In genomic region chr9:118488896-118489578, GRCm38 (mm10) we compare ENCODE assay signal across 8 mouse cellular contexts. TPM values are rescaled to one million over a fixed set of nuclear protein-coding genes. Genes with fewer than 3 reads are reported as not detected.
DNase-seq lines count a peak whose midpoint lies in the region; ATAC-seq and TF ChIP-seq lines count a peak whose summit lies in the region.

No protein-coding gene starts in this region.

- no peaks in the 10 kb centered on the region for H3K36me3 ChIP-seq in heart, embryonic 12.5 days
- no peaks in the 10 kb centered on the region for H3K36me3 ChIP-seq in CH12.LX (replicated peaks in 1 of 2; ENCODE audit: control insufficient read depth in 1 of 2, insufficient read depth in 1 of 2, low read length in 1 of 2)
- H3K36me3 ChIP-seq in forebrain, embryonic 14.5 days (ENCODE audit: control insufficient read depth, insufficient read depth, low read length), result no peaks in the 10 kb centered on the region
- no peaks in the 10 kb centered on the region for H3K36me3 ChIP-seq in liver, embryonic 16.5 days (ENCODE audit: control insufficient read depth, insufficient read depth)

- H3K27ac ChIP-seq in heart, embryonic 12.5 days (ENCODE audit: poor library complexity, severe bottlenecking), result no peak overlapping the region
- no peak overlapping the region for H3K27ac ChIP-seq in CH12.LX (ENCODE audit: insufficient read depth, low read depth)
- H3K27ac ChIP-seq in forebrain, embryonic 14.5 days (ENCODE audit: low read depth, low read length), result no peak overlapping the region
- H3K27ac ChIP-seq in liver, embryonic 16.5 days (ENCODE audit: low read length), result no peak overlapping the region

- no peak for TF ChIP-seq CTCF in CH12.LX (conservative IDR thresholded peaks at IDR 0.05 in 1 of 2, IDR thresholded peaks at IDR 0.05 in 1 of 2; ENCODE audit: low read depth in 2 of 2, low read length in 2 of 2)

- H3K4me3 ChIP-seq in heart, embryonic 12.5 days, result peak overlapping the region; percentile 53
- H3K4me3 ChIP-seq in CH12.LX (replicated peaks in 1 of 3; ENCODE audit: low read depth in 2 of 3, low read length in 2 of 3, poor library complexity in 1 of 3), result peak overlapping the region in 1 of 3 experiments; percentile 30
- peak overlapping the region; percentile 21 for H3K4me3 ChIP-seq in forebrain, embryonic 14.5 days (ENCODE audit: low read depth, low read length)
- H3K4me3 ChIP-seq in liver, embryonic 16.5 days (ENCODE audit: low read depth, low read length), result peak overlapping the region; percentile 44

- TF ChIP-seq EP300 in CH12.LX (IDR thresholded peaks at IDR 0.05; ENCODE audit: low read length), result no peak

- peak; percentile 45 for ATAC-seq in heart, embryonic 12.5 days (ENCODE audit: insufficient number of reproducible peaks, low FRiP score)
- 0 out of 2 replicates have a peak, but pooled peaks have one; percentile 29 for ATAC-seq in forebrain, embryonic 14.5 days
- no peak for ATAC-seq in liver, embryonic 16.5 days (ENCODE audit: low read depth)
- no peak for ATAC-seq in frontal cortex, adult (ENCODE audit: low TSS enrichment)

- in situ Hi-C loops in CH12.LX (cut with MboI; ENCODE audit: low pct_ligation_motif_present, low pct_unique_long_range_greater_than_20kb, low sequenced_read_pairs), result loop anchor here (25.0 kb wide), 1 partner anchor 427 kb away; no protein-coding TSS in a partner anchor

- peak overlapping the region; percentile 17; the same call in 1 of the 2 replicates for H3K9ac ChIP-seq in heart, embryonic 12.5 days
- no peak overlapping the region for H3K9ac ChIP-seq in CH12.LX (ENCODE audit: insufficient read depth, low read depth)
- H3K9ac ChIP-seq in forebrain, embryonic 14.5 days (ENCODE audit: low read length), result no peak overlapping the region
- H3K9ac ChIP-seq in liver, embryonic 16.5 days (ENCODE audit: low read depth, low read length), result no peak overlapping the region

- dilution Hi-C loops in CH12.LX (cut with MboI; ENCODE audit: extremely low pct_ligation_motif_present, extremely low pct_unique_long_range_greater_than_20kb, low sequenced_read_pairs), result no loop called here

- no peak for TF ChIP-seq POLR2A in CH12.LX (IDR thresholded peaks at IDR 0.05; ENCODE audit: low read depth, low read length)

- DNase-seq in heart, postnatal 14 days, result no peak
- DNase-seq in CH12.LX (ENCODE audit: extremely low read depth), result no peak
- peak; percentile 43 for DNase-seq in forebrain, embryonic 14.5 days (ENCODE audit: low spot score)
- DNase-seq in adrenal gland, adult 8-10 months, result no peak
- DNase-seq in right cerebral cortex, adult 18-20 months, result no peak

- peaks cover 39% of the 10 kb centered on the region for H3K27me3 ChIP-seq in heart, embryonic 12.5 days (replicated peaks)
- no peaks in the 10 kb centered on the region for H3K27me3 ChIP-seq in CH12.LX (replicated peaks)
- H3K27me3 ChIP-seq in forebrain, embryonic 14.5 days (replicated peaks; ENCODE audit: control insufficient read depth, insufficient read depth, low read length), result peaks cover 48% of the 10 kb centered on the region
- H3K27me3 ChIP-seq in liver, embryonic 16.5 days (ENCODE audit: control insufficient read depth, insufficient read depth, low read depth, low read length), result peaks cover 66% of the 10 kb centered on the region

- H3K4me2 ChIP-seq in heart, embryonic 12.5 days, result peak overlapping the region; percentile 89
- peak overlapping the region; percentile 85; the same call in 1 of the 2 replicates for H3K4me2 ChIP-seq in CH12.LX (ENCODE audit: insufficient read depth, low read depth, poor library complexity, severe bottlenecking)
- peak overlapping the region; percentile 58 for H3K4me2 ChIP-seq in forebrain, embryonic 14.5 days (ENCODE audit: low read length)
- peak overlapping the region; percentile 56 for H3K4me2 ChIP-seq in liver, embryonic 16.5 days (ENCODE audit: low read depth, low read length)

- peaks cover 13% of the 10 kb centered on the region for H3K4me1 ChIP-seq in heart, embryonic 12.5 days (replicated peaks)
- H3K4me1 ChIP-seq in CH12.LX (ENCODE audit: control insufficient read depth in 1 of 2, insufficient read depth in 2 of 2), result peaks cover 0 to 3% of the 10 kb centered on the region in 2 experiments; a peak in 2 of 4 replicates
- peaks cover 18% of the 10 kb centered on the region; the same call in 1 of the 2 replicates for H3K4me1 ChIP-seq in forebrain, embryonic 14.5 days (ENCODE audit: control insufficient read depth, insufficient read depth, low read length)
- no peaks in the 10 kb centered on the region; the same call in 1 of the 2 replicates for H3K4me1 ChIP-seq in liver, embryonic 16.5 days (ENCODE audit: control insufficient read depth, low read depth, low read length)

- intact Hi-C loops in heart, postnatal 14 days (cut with DNase I), result loop anchor here (1.0 to 5.0 kb wide), 3 partner anchors 337 to 436 kb away; partner anchors contain the start of gene Cmc1

- under 1% methylated on average over 20 of the region's 20 CpGs for WGBS in heart, embryonic 12.5 days
- WGBS in forebrain, embryonic 14.5 days, result 3% methylated on average over 20 of the region's 20 CpGs
- WGBS in liver, embryonic 16.5 days (ENCODE audit: insufficient replicate concordance), result under 1% methylated on average over 20 of the region's 20 CpGs

- no peak for TF ChIP-seq RAD21 in CH12.LX (IDR thresholded peaks at IDR 0.05; ENCODE audit: low read depth, low read length)

- peaks cover under 1% of the 10 kb centered on the region; the same call in 1 of the 2 replicates for H3K9me3 ChIP-seq in heart, embryonic 12.5 days (replicated peaks)
- H3K9me3 ChIP-seq in CH12.LX (replicated peaks; ENCODE audit: low read length), result peaks cover under 1% of the 10 kb centered on the region
- H3K9me3 ChIP-seq in forebrain, embryonic 14.5 days (replicated peaks; ENCODE audit: control insufficient read depth, low read length), result no peaks in the 10 kb centered on the region
- no peaks in the 10 kb centered on the region for H3K9me3 ChIP-seq in liver, embryonic 16.5 days (replicated peaks; ENCODE audit: control insufficient read depth, low read length)

- H3K79me2 ChIP-seq in CH12.LX (replicated peaks; ENCODE audit: control insufficient read depth, extremely low read depth, insufficient read depth, poor library complexity, severe bottlenecking), result no peaks in the 10 kb centered on the region

TF ChIP-seq in CH12.LX, 34 proteins besides CTCF, POLR2A, EP300 and RAD21:
- no peak for TF ChIP-seq GABPA (IDR thresholded peaks at IDR 0.05; ENCODE audit: insufficient replicate concordance, low read depth, low read length)
- peak; percentile 72 for TF ChIP-seq ZNF384 (IDR thresholded peaks at IDR 0.05; ENCODE audit: low read depth, low read length)

RNA-seq across cellular contexts. Expression of gene Eomes, which starts 11.0 kb away (rescaled TPM):
- polyA plus RNA-seq in heart, embryonic 12.5 days (2016; fragmentation: Nextera tagmentation; extraction: Ambion mirVana), result 0.08 and 0.11 TPM in 2 replicates
- total RNA-seq in heart, postnatal 14 days (2021), result not detected
- not detected in 2 replicates for total RNA-seq in CH12.LX (2012; rRNA removed)
- not detected in 2 replicates for total RNA-seq in CH12.LX (2014; rRNA removed)
- polyA plus RNA-seq in CH12.LX (2012; ENCODE audit: insufficient read length, low read depth), result 0.07 TPM in 1 of 2 replicates, not detected in the other
- 22.9 and 24.1 TPM in 2 replicates for polyA plus RNA-seq in forebrain, embryonic 14.5 days (2014; fragmentation: Nextera tagmentation; extraction: Ambion mirVana)
- polyA plus RNA-seq in liver, embryonic 16.5 days (2015; fragmentation: Nextera tagmentation; extraction: Ambion mirVana), result 0.06 TPM in 1 of 2 replicates, not detected in the other
- under 1 TPM; 0.11 to 0.49 (median 0.43) TPM for total RNA-seq in adrenal gland, adult 8-10 months (2022)

RNA-seq across cellular contexts. Expression of gene Golga4, which starts 17.0 kb away (rescaled TPM):
- 74.8 and 75.5 TPM in 2 replicates for polyA plus RNA-seq in heart, embryonic 12.5 days (2016; fragmentation: Nextera tagmentation; extraction: Ambion mirVana)
- 100 to 1,000 TPM; 180 to 187 TPM for total RNA-seq in heart, postnatal 14 days (2021)
- total RNA-seq in CH12.LX (2012; rRNA removed), result 32.7 and 33.1 TPM in 2 replicates
- 20.9 and 23.7 TPM in 2 replicates for total RNA-seq in CH12.LX (2014; rRNA removed)
- 37.2 and 43.1 TPM in 2 replicates for polyA plus RNA-seq in CH12.LX (2012; ENCODE audit: insufficient read length, low read depth)
- polyA plus RNA-seq in forebrain, embryonic 14.5 days (2014; fragmentation: Nextera tagmentation; extraction: Ambion mirVana), result 28.5 and 41.2 TPM in 2 replicates
- polyA plus RNA-seq in liver, embryonic 16.5 days (2015; fragmentation: Nextera tagmentation; extraction: Ambion mirVana), result 13.3 and 13.7 TPM in 2 replicates
- total RNA-seq in adrenal gland, adult 8-10 months (2022), result 100 to 1,000 TPM; 129 to 187 (median 147) TPM

Comparison
In these comparisons a context has a peak if more than half of its experiments do, and no peak if none do; other contexts are left out.
1. ATAC-seq: peak in heart, embryonic 12.5 days (single experiment) and forebrain, embryonic 14.5 days (single experiment); none in liver, embryonic 16.5 days (single experiment) and frontal cortex, adult (single experiment).
2. RNA of gene Eomes, which starts 11.0 kb away (polyA plus RNA-seq): 22.9 to 24.1 TPM in forebrain, embryonic 14.5 days; 0.08 to 0.11 TPM in heart, embryonic 12.5 days, 0.07 TPM in CH12.LX and 0.06 TPM in liver, embryonic 16.5 days; every median in the first group is over 10 times any median in the second.
3. Peak in every context shown above with its lines, with median percentiles within 50 percentile points of each other: H3K4me2 ChIP-seq.